Mouse (Mus musculus): ENCODE results near the gene Fbxo11. TPM values are rescaled to one million over a fixed set of nuclear protein-coding genes. Genes with fewer than 3 reads are reported as not detected.

Gene Fbxo11
- polyA plus RNA-seq, 1 experiment = 0.17 TPM

DNA sequence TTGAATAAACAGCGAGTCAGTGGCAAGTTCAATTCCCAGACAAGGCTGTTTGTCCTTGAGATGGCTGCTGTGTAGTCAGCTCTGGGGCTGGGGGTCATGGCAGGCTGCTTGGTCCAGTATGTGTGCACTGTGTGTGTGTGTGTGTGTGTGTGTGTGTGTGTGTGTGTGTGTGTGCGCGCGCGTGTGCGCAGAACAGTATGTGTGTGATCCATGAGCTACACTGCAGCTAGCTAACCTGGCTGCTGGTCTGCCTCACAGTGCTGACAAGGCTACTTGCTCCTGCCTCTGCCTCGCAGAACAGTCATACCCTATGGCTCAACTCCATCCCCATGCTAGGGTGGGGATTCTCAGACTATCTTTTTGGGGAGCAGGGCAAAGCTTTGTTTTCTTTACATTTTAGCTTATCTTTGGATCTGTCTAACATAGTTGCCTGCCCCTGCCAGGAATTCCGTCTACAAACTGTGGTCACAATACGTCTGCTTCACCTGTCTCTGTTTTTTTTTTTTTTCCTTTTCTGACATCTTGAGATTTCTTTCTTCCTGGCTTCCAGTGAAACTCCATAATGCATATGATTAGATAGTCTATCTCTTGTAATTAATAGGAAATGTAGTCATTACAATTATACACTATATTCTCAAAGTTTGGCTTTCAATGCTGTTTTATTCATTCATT is 33.2 kb upstream of the Fbxo11 start:
- Histone ChIP-seq H3K9me3 (ENCODE audit: control insufficient read depth, low read length) (no peaks in the 10 kb centered on the region), H3K36me3 (ENCODE audit: control insufficient read depth) (no peaks in the 10 kb centered on the region), H3K4me1 (ENCODE audit: control insufficient read depth) (no peaks in the 10 kb centered on the region), H3K4me3 (replicated peaks) (no peak overlapping the region), H3K27me3 (ENCODE audit: control insufficient read depth) (no peaks in the 10 kb centered on the region)
- TF ChIP-seq TAL1 (IDR thresholded peaks at IDR 0.05; ENCODE audit: low read length) = no peak
- no peak for TF ChIP-seq GATA1 (IDR thresholded peaks at IDR 0.05; ENCODE audit: low read length)

- Histone ChIP-seq H3K4me1 (ENCODE audit: control insufficient read depth) (no peaks in the 10 kb centered on the region), H3K36me3 (ENCODE audit: control insufficient read depth) (no peaks in the 10 kb centered on the region), H3K9me3 (ENCODE audit: control insufficient read depth, low read length) (no peaks in the 10 kb centered on the region), H3K27me3 (ENCODE audit: control insufficient read depth) (no peaks in the 10 kb centered on the region), H3K4me3 (replicated peaks) (no peak overlapping the region)
- TF ChIP-seq TAL1 (IDR thresholded peaks at IDR 0.05; ENCODE audit: low read length) (no peak), GATA1 (IDR thresholded peaks at IDR 0.05; ENCODE audit: low read length) (no peak)
Observed at GRCm38 (mm10) chr17:88097543-88097942, 32.5 kb upstream of the Fbxo11 start.

- Histone ChIP-seq H3K36me3 (ENCODE audit: control insufficient read depth) (no peaks in the 10 kb centered on the region), H3K27me3 (ENCODE audit: control insufficient read depth) (no peaks in the 10 kb centered on the region), H3K4me3 (replicated peaks) (no peak overlapping the region), H3K4me1 (ENCODE audit: control insufficient read depth) (no peaks in the 10 kb centered on the region), H3K9me3 (ENCODE audit: control insufficient read depth, low read length) (no peaks in the 10 kb centered on the region)
- TF ChIP-seq TAL1 (IDR thresholded peaks at IDR 0.05; ENCODE audit: low read length) = no peak
- TF ChIP-seq GATA1 (IDR thresholded peaks at IDR 0.05; ENCODE audit: low read length) = no peak
Observed at GRCm38 (mm10) chr17:88096809-88097399, 31.8 kb upstream of the Fbxo11 start.

GRCm38 (mm10) chr17:88095517-88096198 is 30.6 kb upstream of the Fbxo11 start:
- H3K4me1 ChIP-seq (ENCODE audit: control insufficient read depth) = no peaks in the 10 kb centered on the region
- H3K9me3 ChIP-seq (ENCODE audit: control insufficient read depth, low read length) = no peaks in the 10 kb centered on the region
- no peak for TF ChIP-seq TAL1 (IDR thresholded peaks at IDR 0.05; ENCODE audit: low read length)
- no peak for TF ChIP-seq GATA1 (IDR thresholded peaks at IDR 0.05; ENCODE audit: low read length)
- no peak overlapping the region for H3K4me3 ChIP-seq (replicated peaks)
- no peaks in the 10 kb centered on the region for H3K27me3 ChIP-seq (ENCODE audit: control insufficient read depth)
- H3K36me3 ChIP-seq (ENCODE audit: control insufficient read depth) = no peaks in the 10 kb centered on the region

DNA sequence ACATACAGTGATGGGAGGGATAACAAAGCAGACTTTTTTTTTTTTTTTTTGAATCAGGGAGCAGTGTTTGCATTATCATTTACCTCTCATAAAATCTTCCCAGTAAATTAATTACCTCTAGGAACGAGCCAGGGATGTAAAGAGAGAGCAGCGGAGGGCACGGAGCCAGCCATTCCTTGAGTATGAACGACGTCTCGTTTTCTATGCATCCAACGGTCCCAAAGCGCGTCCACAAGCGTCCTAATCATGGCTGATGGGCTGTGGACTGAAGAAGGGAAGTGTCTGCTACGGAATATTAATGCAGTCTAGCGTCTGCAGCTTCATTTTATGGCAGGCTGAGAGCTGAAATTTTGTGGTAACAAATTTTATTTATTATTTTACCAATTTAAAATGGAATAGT is 29.2 kb upstream of the Fbxo11 start:
- H3K27me3 ChIP-seq (ENCODE audit: control insufficient read depth) = no peaks in the 10 kb centered on the region
- H3K9me3 ChIP-seq (ENCODE audit: control insufficient read depth, low read length) = no peaks in the 10 kb centered on the region
- no peaks in the 10 kb centered on the region for H3K36me3 ChIP-seq (ENCODE audit: control insufficient read depth)
- no peak overlapping the region for H3K4me3 ChIP-seq (replicated peaks)
- TF ChIP-seq TAL1 (IDR thresholded peaks at IDR 0.05; ENCODE audit: low read length) (no peak), GATA1 (IDR thresholded peaks at IDR 0.05; ENCODE audit: low read length) (no peak)
- no peaks in the 10 kb centered on the region for H3K4me1 ChIP-seq (ENCODE audit: control insufficient read depth)

DNA sequence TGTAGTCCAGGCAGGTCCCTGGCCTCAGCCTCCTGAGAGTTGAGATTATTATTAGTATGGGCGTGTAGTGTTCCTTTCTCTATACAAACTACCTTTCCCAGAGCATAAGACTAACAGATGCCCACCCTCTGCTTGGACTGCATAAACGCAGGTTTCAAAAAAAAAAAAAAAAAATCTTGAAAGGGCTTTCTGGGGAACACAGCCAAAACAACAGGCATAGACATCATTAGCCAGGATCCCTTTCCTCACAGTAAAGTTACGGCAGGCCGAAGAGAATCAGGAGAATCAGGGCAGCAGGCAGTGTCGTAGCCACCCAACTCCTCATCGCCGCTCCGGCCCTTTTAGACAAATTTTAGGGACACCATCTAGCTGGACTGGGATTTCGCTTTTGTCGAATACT is 28.7 kb upstream of the Fbxo11 start:
- Histone ChIP-seq H3K27me3 (ENCODE audit: control insufficient read depth) (no peaks in the 10 kb centered on the region), H3K4me1 (ENCODE audit: control insufficient read depth) (no peaks in the 10 kb centered on the region), H3K4me3 (replicated peaks) (no peak overlapping the region), H3K9me3 (ENCODE audit: control insufficient read depth, low read length) (no peaks in the 10 kb centered on the region), H3K36me3 (ENCODE audit: control insufficient read depth) (no peaks in the 10 kb centered on the region)
- TF ChIP-seq TAL1 (IDR thresholded peaks at IDR 0.05; ENCODE audit: low read length) (no peak), GATA1 (IDR thresholded peaks at IDR 0.05; ENCODE audit: low read length) (no peak)

- TF ChIP-seq TAL1 (IDR thresholded peaks at IDR 0.05; ENCODE audit: low read length) (no peak), GATA1 (IDR thresholded peaks at IDR 0.05; ENCODE audit: low read length) (no peak)
Observed at GRCm38 (mm10) chr17:88085976-88086375, 20.9 kb upstream of the Fbxo11 start.

GRCm38 (mm10) chr17:88081446-88081845 is 16.4 kb upstream of the Fbxo11 start:
- TF ChIP-seq GATA1 (IDR thresholded peaks at IDR 0.05; ENCODE audit: low read length) (no peak), TAL1 (IDR thresholded peaks at IDR 0.05; ENCODE audit: low read length) (no peak)
- Histone ChIP-seq H3K27me3 (ENCODE audit: control insufficient read depth) (no peaks in the 10 kb centered on the region), H3K4me1 (ENCODE audit: control insufficient read depth) (no peaks in the 10 kb centered on the region), H3K4me3 (replicated peaks) (no peak overlapping the region), H3K9me3 (ENCODE audit: control insufficient read depth, low read length) (no peaks in the 10 kb centered on the region), H3K36me3 (ENCODE audit: control insufficient read depth) (no peaks in the 10 kb centered on the region)

More at GRCm38 (mm10) chr17:88085976-88086375, 20.9 kb upstream of the Fbxo11 start:
- H3K9me3 ChIP-seq (ENCODE audit: control insufficient read depth, low read length) = no peaks in the 10 kb centered on the region
- no peaks in the 10 kb centered on the region for H3K27me3 ChIP-seq (ENCODE audit: control insufficient read depth)
- no peaks in the 10 kb centered on the region for H3K4me1 ChIP-seq (ENCODE audit: control insufficient read depth)
- no peak overlapping the region for H3K4me3 ChIP-seq (replicated peaks)
- H3K36me3 ChIP-seq (ENCODE audit: control insufficient read depth) = no peaks in the 10 kb centered on the region

DNA sequence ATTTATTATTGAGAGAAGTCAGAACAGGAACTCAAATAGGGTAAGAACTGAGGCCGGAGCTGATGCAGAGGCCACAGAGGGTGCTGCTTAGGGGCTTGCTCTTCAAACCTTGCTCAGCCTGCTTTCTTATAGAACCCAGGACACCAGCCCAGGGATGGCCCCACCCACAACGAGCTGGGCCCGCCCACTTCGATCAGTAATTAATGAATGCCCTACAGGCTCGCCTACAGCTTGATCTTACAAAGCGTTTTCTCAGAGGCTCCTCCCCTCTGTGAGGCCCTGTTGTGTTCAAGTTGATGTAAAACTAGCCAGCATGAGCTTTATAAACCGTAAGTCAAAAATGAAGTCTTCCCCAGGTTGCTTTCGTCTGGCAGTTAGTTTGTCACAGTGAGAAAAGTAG is 14.7 kb upstream of the Fbxo11 start:
- no peak overlapping the region for H3K4me3 ChIP-seq (replicated peaks)
- H3K27me3 ChIP-seq (ENCODE audit: control insufficient read depth) = no peaks in the 10 kb centered on the region
- no peaks in the 10 kb centered on the region for H3K4me1 ChIP-seq (ENCODE audit: control insufficient read depth)
- no peaks in the 10 kb centered on the region for H3K36me3 ChIP-seq (ENCODE audit: control insufficient read depth)
- TF ChIP-seq TAL1 (IDR thresholded peaks at IDR 0.05; ENCODE audit: low read length) (no peak), GATA1 (IDR thresholded peaks at IDR 0.05; ENCODE audit: low read length) (no peak)
- no peaks in the 10 kb centered on the region for H3K9me3 ChIP-seq (ENCODE audit: control insufficient read depth, low read length)

All from erythroblast, embryonic 14.5 days (primary cell).